Mouse (Mus musculus): ENCODE data around the gene Slc24a2. TPM values are rescaled to one million over a fixed set of nuclear protein-coding genes. Genes with fewer than 3 reads are reported as not detected.

Gene Slc24a2
- total RNA-seq, 2 experiments from 2014 or later, result 0.29 to 0.45 TPM

GRCm38 (mm10) chr4:87115726-87116125, 114.6 kb downstream of the Slc24a2 start:
- DNase-seq, result no peak

DNA sequence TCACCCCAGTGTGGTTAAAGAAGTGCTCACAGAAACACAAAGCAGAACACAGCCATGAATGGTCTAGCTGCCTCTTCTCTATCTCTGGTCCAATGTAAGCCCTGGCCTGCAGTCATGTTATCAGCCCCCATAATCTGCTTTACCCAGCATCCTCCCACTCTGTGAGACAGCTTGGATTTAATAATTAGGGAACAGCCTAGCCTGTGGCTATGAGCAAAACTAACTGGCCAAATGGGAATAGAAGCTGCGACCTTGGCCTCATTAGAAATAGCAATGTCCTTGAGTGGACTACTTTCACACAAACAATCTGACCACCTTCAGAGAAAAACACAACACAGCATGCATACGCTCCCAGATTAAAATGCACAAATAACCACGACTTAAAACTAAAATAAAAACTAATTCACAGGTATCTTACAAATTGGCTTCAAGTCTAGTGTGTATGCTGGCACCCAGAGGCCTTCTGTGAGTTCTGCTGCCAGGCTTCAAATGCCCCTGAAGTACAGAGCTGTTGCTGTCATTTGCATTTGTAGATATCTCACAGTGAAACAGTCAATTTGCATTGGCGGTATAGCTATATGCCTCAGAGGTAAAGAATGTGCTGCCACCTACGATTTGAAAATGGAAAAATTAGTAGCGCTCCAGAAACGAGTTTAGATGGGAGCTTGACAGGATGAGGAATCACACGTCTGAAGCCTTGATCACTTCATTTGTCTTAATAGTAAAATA, 120.8 kb downstream of the Slc24a2 start:
- no peak for DNase-seq

DNA sequence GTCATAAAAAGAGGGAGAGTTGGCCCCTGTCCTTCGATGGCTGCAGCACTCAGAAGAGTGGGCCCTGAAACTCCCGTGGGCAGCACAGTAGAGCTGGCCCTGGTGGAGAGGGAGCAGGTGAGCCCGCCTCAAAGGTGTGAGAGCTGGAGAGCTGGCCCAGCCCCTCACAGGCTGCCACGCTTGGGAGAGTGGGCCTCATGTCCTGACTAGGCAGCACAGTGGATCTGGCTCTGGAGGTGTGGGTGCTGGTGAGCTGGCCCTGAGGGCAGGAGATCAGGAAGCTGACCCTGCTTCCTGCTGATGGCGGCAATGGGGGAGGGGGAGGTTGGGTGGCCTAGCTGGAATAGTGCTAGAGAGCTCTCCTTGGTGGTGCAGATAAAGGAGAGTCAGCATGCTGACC, 129.3 kb downstream of the Slc24a2 start:
- DNase-seq, result no peak

DNA sequence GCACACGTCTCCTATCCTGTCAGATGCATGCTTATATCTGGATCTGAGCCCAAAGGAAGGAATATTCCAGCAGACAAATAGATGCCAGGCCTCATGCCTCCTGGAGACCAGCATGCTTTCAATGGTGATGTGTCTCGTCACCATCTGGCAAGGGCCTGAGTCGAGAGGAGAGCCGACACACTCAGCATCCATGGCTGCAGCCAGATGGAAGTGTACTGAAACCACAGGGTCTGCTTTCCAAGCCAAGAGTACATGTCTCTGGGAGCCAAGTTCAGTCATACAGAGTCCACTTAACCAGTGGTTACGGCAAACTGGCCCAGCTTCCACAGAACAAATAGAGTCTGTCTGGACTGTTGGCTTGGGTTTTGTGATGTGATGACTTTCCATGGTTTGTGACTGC, 134.1 kb downstream of the Slc24a2 start:
- DNase-seq, result peak; percentile 14

DNA sequence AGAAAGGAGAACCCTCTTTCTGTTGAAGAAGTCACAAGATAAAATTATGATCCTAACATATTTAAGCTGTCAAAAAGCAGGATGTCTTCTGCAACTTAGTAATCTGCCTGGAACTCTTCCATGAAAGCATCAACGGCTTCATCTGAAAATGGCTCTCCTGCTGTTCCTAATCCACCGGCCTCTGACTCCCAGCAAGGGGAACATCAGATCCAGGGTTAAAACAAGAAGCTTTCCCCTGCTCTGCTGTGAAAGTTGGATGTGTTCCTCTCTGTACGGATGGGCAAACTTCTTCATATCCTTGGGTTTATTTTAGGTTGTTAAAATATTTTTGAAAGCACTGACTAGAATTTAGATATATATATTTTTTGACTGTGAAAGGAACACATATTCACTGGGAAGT, 136.7 kb downstream of the Slc24a2 start:
- no peak for DNase-seq

DNA sequence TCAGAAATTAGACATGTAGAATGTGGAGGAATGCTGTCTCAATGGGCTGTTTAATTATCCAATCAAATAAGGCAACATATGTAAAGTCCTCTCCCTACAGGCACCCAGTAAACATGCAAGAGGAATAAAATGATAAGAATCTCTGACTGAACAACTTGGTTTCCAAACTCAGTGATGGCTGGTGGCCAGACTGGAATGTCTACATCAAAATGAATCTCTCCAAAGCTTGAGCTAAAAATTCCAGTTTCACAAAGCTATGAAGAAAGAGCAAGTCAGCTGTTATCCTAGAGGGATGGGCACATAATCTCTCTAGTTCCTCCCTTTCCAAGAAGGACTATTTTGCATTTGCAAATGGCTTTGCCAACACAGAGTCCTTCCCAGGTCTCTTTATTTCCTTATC, 139.4 kb downstream of the Slc24a2 start:
- DNase-seq, result no peak

- DNase-seq, result no peak
These were observed 141.6 kb downstream of the Slc24a2 start for GRCm38 (mm10) chr4:87088713-87089112.

DNA sequence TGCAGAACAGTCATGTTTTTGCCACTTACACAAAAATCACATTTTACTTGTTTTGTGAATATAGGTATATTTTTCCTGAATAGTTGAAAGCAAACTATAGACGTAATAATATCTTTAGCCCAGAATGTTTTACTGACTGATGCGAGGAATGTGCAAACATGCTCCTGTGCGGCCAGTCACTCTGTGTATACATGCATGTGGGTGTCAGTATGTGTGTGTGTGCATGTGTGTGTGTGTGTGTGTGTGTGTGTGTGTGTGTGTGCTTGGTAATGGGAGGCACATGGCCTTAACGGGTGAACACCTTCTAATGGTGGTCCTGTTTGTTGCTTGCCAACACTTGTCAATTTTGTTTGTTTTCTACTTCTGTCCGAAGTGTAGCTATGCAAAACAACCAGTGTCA, 142.7 kb downstream of the Slc24a2 start:
- no peak for DNase-seq

- no peak for DNase-seq
These were observed 143.2 kb downstream of the Slc24a2 start for GRCm38 (mm10) chr4:87086933-87087577.

DNA sequence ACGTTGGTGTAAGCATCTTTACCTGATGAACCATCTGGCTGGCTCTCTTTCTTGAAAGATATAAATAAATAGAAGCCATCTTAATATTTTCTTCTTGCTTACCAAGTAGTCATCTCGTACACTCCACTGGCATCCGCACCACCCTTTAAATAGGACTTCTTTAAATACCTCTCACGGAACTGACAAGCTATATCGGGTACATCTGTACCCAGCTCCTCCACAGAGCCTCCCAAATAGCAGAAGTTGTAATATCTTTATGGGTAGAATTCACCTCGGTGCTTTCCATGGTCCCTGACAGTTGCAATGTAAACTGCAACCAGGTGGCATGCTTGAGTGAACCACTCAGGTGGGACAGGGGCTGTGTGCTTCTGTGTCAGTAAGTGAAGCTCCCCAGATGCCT, 149.0 kb downstream of the Slc24a2 start:
- no peak for DNase-seq

DNA sequence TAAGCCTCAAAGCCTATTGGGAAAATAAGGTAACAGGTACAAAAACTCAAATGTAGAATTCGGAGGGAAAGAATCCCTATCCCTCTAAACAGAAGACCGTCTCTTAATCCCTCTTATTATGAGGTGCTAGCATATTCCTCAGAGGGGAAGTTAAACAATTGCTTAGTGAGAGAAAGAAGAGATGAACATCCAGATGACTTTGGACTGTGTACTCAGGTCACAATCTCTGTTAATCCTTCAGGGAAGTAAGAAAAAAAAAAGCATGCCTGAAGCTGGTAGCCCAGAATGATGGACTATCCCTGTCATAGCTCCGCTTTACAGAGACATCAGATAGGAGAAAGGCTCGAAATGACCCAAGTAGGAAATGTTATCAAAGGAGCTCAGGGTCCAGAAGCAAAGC, 151.0 kb downstream of the Slc24a2 start:
- no peak for DNase-seq

GRCm38 (mm10) chr4:87078726-87079125, 151.6 kb downstream of the Slc24a2 start:
- DNase-seq, result no peak

- DNase-seq, result no peak
These were observed 154.5 kb downstream of the Slc24a2 start for GRCm38 (mm10) chr4:87075761-87076160.

DNA sequence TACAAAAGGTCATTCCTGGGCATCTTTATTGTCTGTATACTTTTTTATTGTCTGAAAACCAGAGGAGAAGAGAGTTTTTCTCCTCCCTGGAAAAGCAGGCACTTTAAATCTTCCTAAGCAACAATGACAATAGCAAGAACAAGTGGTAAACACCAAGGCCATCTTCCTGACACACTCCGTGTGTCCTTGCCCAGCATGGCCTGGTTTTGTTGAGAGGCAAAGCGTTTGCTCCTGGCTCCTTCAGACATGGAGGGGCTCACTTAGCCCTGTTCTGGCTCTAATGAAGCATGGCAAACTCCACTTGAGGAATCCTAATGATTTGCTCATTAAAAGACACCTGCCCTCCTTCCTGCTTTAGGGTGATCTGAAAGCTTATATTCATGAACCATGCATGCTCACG, 162.2 kb downstream of the Slc24a2 start:
- no peak for DNase-seq

GRCm38 (mm10) chr4:87065227-87065626, 165.1 kb downstream of the Slc24a2 start:
- DNase-seq, result no peak

DNA sequence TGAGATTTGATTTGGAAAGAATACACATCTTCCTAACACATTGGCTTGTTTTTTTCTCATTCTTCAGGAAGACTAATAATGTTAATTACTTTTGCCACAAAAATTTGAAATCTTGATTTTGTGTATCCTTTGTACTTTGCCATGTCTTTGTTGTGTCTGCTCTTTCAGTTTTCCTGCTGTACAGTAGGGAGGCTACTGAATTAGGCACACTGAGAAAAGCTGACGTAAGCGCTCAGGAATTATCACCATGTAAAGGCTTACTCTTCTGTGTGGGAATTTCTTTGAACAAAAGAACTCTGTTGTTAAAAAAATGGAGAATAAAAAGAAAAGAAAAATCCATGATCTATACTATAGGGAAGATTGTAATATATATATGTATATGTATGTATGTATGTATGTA, 165.7 kb downstream of the Slc24a2 start:
- DNase-seq, result no peak

- DNase-seq, result no peak
These were observed 167.5 kb downstream of the Slc24a2 start for GRCm38 (mm10) chr4:87062771-87063253.

- DNase-seq, result no peak
These were observed 168.6 kb downstream of the Slc24a2 start for GRCm38 (mm10) chr4:87061696-87062095.

GRCm38 (mm10) chr4:87057572-87057971, 172.7 kb downstream of the Slc24a2 start:
- DNase-seq, result no peak

DNA sequence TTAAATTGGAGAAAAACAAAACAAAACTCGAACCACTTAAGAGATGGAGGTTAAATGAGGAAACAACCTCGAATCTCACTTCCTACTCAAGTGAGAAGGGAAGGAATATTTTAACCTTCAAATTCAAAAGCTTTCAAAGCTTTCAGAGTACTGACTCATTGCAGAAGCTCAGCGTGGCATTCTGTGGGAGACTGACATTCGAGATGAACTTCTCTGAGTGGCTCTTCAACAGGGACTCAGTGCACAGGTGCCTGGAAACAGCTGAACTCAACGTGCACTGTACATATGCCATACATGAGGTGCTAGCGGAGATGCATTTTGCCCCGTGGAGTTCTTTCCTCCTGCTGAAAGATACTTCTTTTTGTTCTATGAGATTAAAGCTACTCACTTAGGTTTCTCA, 174.5 kb downstream of the Slc24a2 start:
- no peak for DNase-seq

DNA sequence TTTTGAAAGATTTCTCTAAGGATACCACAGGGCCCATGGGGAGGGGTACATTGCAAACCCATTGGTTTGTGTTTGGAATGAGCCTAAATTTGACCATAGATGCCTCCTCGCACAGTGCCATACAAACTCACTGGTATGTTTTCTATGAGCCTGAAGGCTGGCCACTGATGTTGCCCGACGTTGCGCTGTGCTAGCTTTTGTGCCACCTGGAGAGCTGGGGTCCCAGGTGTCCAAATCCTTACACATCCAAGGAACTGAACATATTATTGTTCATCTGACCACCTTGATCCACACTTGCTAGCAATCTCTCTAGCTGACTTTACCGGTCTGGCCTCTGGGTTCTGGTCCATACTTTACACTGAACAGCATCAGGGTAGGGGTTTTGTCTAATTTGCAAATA, 177.4 kb downstream of the Slc24a2 start:
- DNase-seq, result no peak

DNA sequence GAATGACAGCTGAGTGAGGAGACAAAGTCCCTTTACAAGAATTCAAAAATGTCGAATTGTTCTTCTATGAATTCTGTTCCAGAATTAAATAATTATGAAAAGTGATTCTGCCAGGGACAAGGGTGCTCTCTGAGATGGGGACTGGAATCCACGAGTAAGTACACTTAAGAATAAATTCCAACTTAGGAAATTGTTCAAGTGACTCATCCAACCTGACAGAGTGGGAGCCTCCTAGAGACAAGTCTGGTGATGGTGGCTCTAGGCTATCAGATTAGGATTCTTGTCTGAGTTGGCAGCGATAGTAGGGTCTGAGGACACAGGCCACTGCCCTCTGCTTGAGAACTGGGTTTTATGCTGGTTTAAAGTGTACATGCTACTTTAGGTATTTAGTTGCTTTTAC, 181.2 kb downstream of the Slc24a2 start:
- DNase-seq, result no peak

- no peak for DNase-seq
These were observed 183.1 kb downstream of the Slc24a2 start for GRCm38 (mm10) chr4:87047131-87047530.

DNA sequence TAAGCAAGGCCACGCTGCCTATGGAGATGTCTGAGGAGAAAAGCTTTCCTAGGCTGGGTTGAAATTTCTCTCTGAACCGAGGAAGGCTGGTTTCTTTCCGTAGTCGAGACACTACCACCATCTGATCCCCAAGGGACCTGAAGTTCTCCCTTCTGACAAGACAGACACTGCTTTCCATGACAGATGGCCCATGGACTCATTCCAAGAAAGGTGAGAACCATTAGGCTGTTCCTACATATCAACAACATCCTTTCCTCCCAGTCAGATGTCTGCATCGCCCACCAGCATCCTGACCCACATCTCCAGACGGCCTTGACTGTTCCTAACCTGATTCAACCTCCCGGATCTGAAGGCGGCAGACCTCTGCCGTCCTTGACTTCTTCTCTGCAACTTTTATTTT, 187.0 kb downstream of the Slc24a2 start:
- no peak for DNase-seq

All from gastrocnemius, postnatal 10 days (tissue).